Mouse (Mus musculus) layer of hippocampus, adult 6 months (tissue): Measurements from ENCODE around the gene Ccnd3. TPM values are rescaled to one million over a fixed set of nuclear protein-coding genes. Genes with fewer than 3 reads are reported as not detected.

Experiments used
- long read RNA-seq, 2 experiments: library from polyadenylated mRNA; unstranded; transcript quantifications; one replicate each; pipeline ENCODE4 v2.0.0; 2019 to 2020
- polyA plus RNA-seq: library from polyadenylated mRNA; unstranded; fragments of <200 nt; fragmentation: Nextera tagmentation; gene quantifications from 2 replicates; pipeline ENCODE4 v1.2.3, GENCODE M21; 2021

Gene Ccnd3
- polyA plus RNA-seq, result 45.7 and 49.1 TPM in 2 replicates
- long read RNA-seq, experiment 1, transcript Ccnd3-205 (5 exons, 1,977 nt), result major isoform, 21 of 32 reads
- long read RNA-seq, experiment 1, partial matches to known transcripts, result 1 of 32 reads
- long read RNA-seq, experiment 1, other reads (novel, unspliced or antisense), result 7 of 32 reads
- long read RNA-seq, experiment 2, transcript Ccnd3-205 (5 exons, 1,977 nt), result major isoform, 102 of 125 reads
- long read RNA-seq, experiment 2, partial matches to known transcripts, result 4 of 125 reads
- long read RNA-seq, experiment 2, other reads (novel, unspliced or antisense), result 10 of 125 reads

GRCm38 (mm10) chr17:47504941-47505346, at the start of gene Ccnd3:
Ccnd3 (plus strand) TSS chr17:47505051.

GRCm38 (mm10) chr17:47501946-47502706, 2.7 kb upstream of the Ccnd3 start, which contains the start of gene Taf8:
Taf8 (minus strand) TSS chr17:47502292.

GRCm38 (mm10) chr17:47610849-47611660, 106.2 kb downstream of the Ccnd3 start, which contains the start of the genes Bysl, Med20 and Gm20517:
Bysl (minus strand) TSS chr17:47611492.
Med20 (plus strand) TSS chr17:47611582.
Gm20517 (plus strand) TSS chr17:47611589.

GRCm38 (mm10) chr17:47630678-47631065, 125.8 kb downstream of the Ccnd3 start, which contains the start of gene Usp49:
Usp49 (plus strand) TSS chr17:47630690.

Other genes starting within 250 kb of the Ccnd3 start
- 66.7 and 69.4 TPM in 2 replicates for gene Mrps10, start 136.2 kb upstream of the Ccnd3 start, polyA plus RNA-seq
- gene Guca1b, start 119.7 kb upstream of the Ccnd3 start, polyA plus RNA-seq, result 0.08 and 0.21 TPM in 2 replicates
- gene Guca1a, start 104.5 kb upstream of the Ccnd3 start, polyA plus RNA-seq, result 1.2 and 1.3 TPM in 2 replicates
- gene AI661453, start 68.4 kb upstream of the Ccnd3 start, polyA plus RNA-seq, result 0.09 TPM in 1 of 2 replicates, not detected in the other
- 0.19 and 0.28 TPM in 2 replicates for gene 1700001C19Rik, start 67.7 kb upstream of the Ccnd3 start, polyA plus RNA-seq
- 6.0 and 6.4 TPM in 2 replicates for gene Taf8, start 2.8 kb upstream of the Ccnd3 start, polyA plus RNA-seq
- gene Bysl, start 106.4 kb downstream of the Ccnd3 start, polyA plus RNA-seq, result 15.7 TPM in 2 replicates
- 14.8 and 15.8 TPM in 2 replicates for gene Med20, start 106.5 kb downstream of the Ccnd3 start, polyA plus RNA-seq
- 6.4 and 6.7 TPM in 2 replicates for gene Gm20517, start 106.5 kb downstream of the Ccnd3 start, polyA plus RNA-seq
- gene Usp49, start 125.6 kb downstream of the Ccnd3 start, polyA plus RNA-seq, result 3.9 and 4.8 TPM in 2 replicates
- 347 and 374 TPM in 2 replicates for gene Tomm6, start 183.3 kb downstream of the Ccnd3 start, polyA plus RNA-seq
- 9.0 and 11.4 TPM in 2 replicates for gene Frs3, start 184.0 kb downstream of the Ccnd3 start, polyA plus RNA-seq
- 1.0 TPM in 2 replicates for gene Gm21981, start 189.4 kb downstream of the Ccnd3 start, polyA plus RNA-seq
- 0.36 TPM in 1 of 2 replicates, not detected in the other for gene Prickle4, start 189.7 kb downstream of the Ccnd3 start, polyA plus RNA-seq
- gene Pgc, start 221.8 kb downstream of the Ccnd3 start, polyA plus RNA-seq, result not detected in 2 replicates
- gene Tfeb, start 232.0 kb downstream of the Ccnd3 start, polyA plus RNA-seq, result 3.7 and 3.8 TPM in 2 replicates